Comparison of ENCODE assay signal across 9 mouse cellular contexts in the genomic region with DNA sequence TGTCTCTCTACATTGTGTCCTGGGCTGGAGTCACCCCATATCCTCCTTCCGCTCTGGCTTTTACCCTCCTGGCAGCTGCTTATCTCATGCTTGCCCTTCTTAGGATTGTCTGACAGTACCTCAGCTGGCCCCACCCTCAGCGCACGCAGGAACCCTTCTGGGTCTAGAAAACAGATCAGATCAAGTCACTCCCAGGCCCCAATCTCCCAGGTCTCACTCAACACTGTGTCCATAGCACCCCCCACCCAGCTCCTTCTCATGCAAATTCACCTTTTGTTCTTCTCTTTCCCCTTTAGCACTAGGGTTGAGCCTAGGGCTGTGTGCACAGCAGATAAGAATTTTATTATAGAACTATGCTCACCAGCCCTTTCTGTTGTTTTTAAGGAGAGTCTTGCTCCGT. TPM values are rescaled to one million over a fixed set of nuclear protein-coding genes. Genes with fewer than 3 reads are reported as not detected.
DNase-seq lines count a peak whose midpoint lies in the region; ATAC-seq lines count a peak whose summit lies in the region.
"Had no signal": no experiment of that assay in that cellular context is flagged by ENCODE, and none has a peak within 500 bp of the region (broad histone marks: within the 10 kb centered on the region; RNA-seq: fewer than 3 reads in every experiment).

No protein-coding gene starts in this region.

- H3K4me3 ChIP-seq in heart, embryonic 12.5 days, result no peak overlapping the region
- H3K4me3 ChIP-seq in midbrain, embryonic 16.5 days (ENCODE audit: low read depth, low read length), result no peak overlapping the region

- ATAC-seq in heart, embryonic 12.5 days (ENCODE audit: insufficient number of reproducible peaks, low FRiP score), result 0 out of 2 replicates have a peak, but pooled peaks have one; percentile 2
- no peak for ATAC-seq in midbrain, embryonic 16.5 days
- ATAC-seq: CD4-positive, CD25-positive, alpha-beta regulatory T cell, adult 4 months had no signal

- peaks cover 13% of the 10 kb centered on the region for H3K27me3 ChIP-seq in heart, embryonic 12.5 days (replicated peaks)
- H3K27me3 ChIP-seq in midbrain, embryonic 16.5 days (ENCODE audit: control insufficient read depth, insufficient read depth, low read depth, low read length), result no peaks in the 10 kb centered on the region; the same call in 1 of the 2 replicates

- H3K27ac ChIP-seq in heart, embryonic 12.5 days (ENCODE audit: poor library complexity, severe bottlenecking), result no peak overlapping the region
- H3K27ac ChIP-seq in midbrain, embryonic 16.5 days (ENCODE audit: low read length), result no peak overlapping the region

- H3K36me3 ChIP-seq in heart, embryonic 12.5 days, result no peaks in the 10 kb centered on the region
- no peaks in the 10 kb centered on the region for H3K36me3 ChIP-seq in midbrain, embryonic 16.5 days (ENCODE audit: control insufficient read depth, insufficient read depth, low read length)

- H3K9ac ChIP-seq in heart, embryonic 12.5 days, result no peak overlapping the region
- peak overlapping the region; percentile 35; the same call in 1 of the 2 replicates for H3K9ac ChIP-seq in midbrain, embryonic 16.5 days (ENCODE audit: low read depth, low read length)

- no peak for DNase-seq in heart, postnatal 4 days
- peak; percentile 80 for DNase-seq in c-Kit-positive CD71-positive TER-119-positive erythroid progenitor cells, embryonic 14.5 days (ENCODE audit: low spot score)
- peak; percentile 43 for DNase-seq in large intestine, adult 2 months (ENCODE audit: low read depth, low spot score)
- no peak for DNase-seq in kidney, postnatal 25 days
- DNase-seq in right cerebral cortex, postnatal 14 days, result no peak
- no peak for DNase-seq in kidney, postnatal 14 days

- peak overlapping the region; percentile 35; the same call in 1 of the 2 replicates for H3K4me2 ChIP-seq in heart, embryonic 12.5 days
- H3K4me2 ChIP-seq in midbrain, embryonic 16.5 days (ENCODE audit: low read length), result peak overlapping the region; percentile 95

- 17% methylated on average over 4 of the region's 4 CpGs for WGBS in heart, embryonic 12.5 days
- WGBS in large intestine, adult 2 months, result 27% methylated on average over 4 of the region's 4 CpGs
- 30% methylated on average over 4 of the region's 4 CpGs for WGBS in midbrain, embryonic 16.5 days

- H3K4me1 ChIP-seq in heart, embryonic 12.5 days (replicated peaks), result peaks cover 65% of the 10 kb centered on the region
- H3K4me1 ChIP-seq in midbrain, embryonic 16.5 days (ENCODE audit: control insufficient read depth, insufficient read depth, low read length), result peaks cover 44% of the 10 kb centered on the region

- H3K9me3 ChIP-seq in heart, embryonic 12.5 days (replicated peaks), result no peaks in the 10 kb centered on the region
- no peaks in the 10 kb centered on the region for H3K9me3 ChIP-seq in midbrain, embryonic 16.5 days (replicated peaks; ENCODE audit: control insufficient read depth, low read length, poor library complexity, severe bottlenecking)

RNA-seq across cellular contexts. Expression of gene Tbc1d24, which starts 2.3 kb away (rescaled TPM):
- 5.1 and 5.3 TPM in 2 replicates for polyA plus RNA-seq in heart, embryonic 12.5 days (2016; fragmentation: Nextera tagmentation; extraction: Ambion mirVana)
- total RNA-seq in heart, postnatal 4 days (2021), result 10 to 100 TPM in 1 of 2 experiments, 1 to 10 TPM in 1; 9.6 to 10.9 TPM
- polyA plus RNA-seq in large intestine, adult 2 months (2012; rRNA removed), result 9.2 and 35.2 TPM in 2 replicates
- polyA plus RNA-seq in midbrain, embryonic 16.5 days (2015; fragmentation: Nextera tagmentation; extraction: Ambion mirVana), result 30.6 and 30.8 TPM in 2 replicates

RNA-seq across cellular contexts. Expression of gene Ntn3, which starts 6.3 kb away (rescaled TPM):
- polyA plus RNA-seq in heart, embryonic 12.5 days (2016; fragmentation: Nextera tagmentation; extraction: Ambion mirVana), result 2.0 and 2.6 TPM in 2 replicates
- total RNA-seq in heart, postnatal 4 days (2021), result 1 to 10 TPM; 2.3 to 2.4 TPM
- 0.78 and 1.1 TPM in 2 replicates for polyA plus RNA-seq in large intestine, adult 2 months (2012; rRNA removed)
- 3.9 and 4.4 TPM in 2 replicates for polyA plus RNA-seq in midbrain, embryonic 16.5 days (2015; fragmentation: Nextera tagmentation; extraction: Ambion mirVana)

RNA-seq across cellular contexts. Expression of gene Tedc2, which starts 17.6 kb away (rescaled TPM):
- 6.0 and 7.5 TPM in 2 replicates for polyA plus RNA-seq in heart, embryonic 12.5 days (2016; fragmentation: Nextera tagmentation; extraction: Ambion mirVana)
- total RNA-seq in heart, postnatal 4 days (2021), result 1 to 10 TPM; 4.2 to 5.1 TPM
- polyA plus RNA-seq in large intestine, adult 2 months (2012; rRNA removed), result 8.4 and 9.7 TPM in 2 replicates
- 9.2 and 9.5 TPM in 2 replicates for polyA plus RNA-seq in midbrain, embryonic 16.5 days (2015; fragmentation: Nextera tagmentation; extraction: Ambion mirVana)

RNA-seq across cellular contexts. Expression of gene Atp6v0c, which starts 33.6 kb away (rescaled TPM):
- 534 and 535 TPM in 2 replicates for polyA plus RNA-seq in heart, embryonic 12.5 days (2016; fragmentation: Nextera tagmentation; extraction: Ambion mirVana)
- 100 to 1,000 TPM; 291 to 298 TPM for total RNA-seq in heart, postnatal 4 days (2021)
- polyA plus RNA-seq in large intestine, adult 2 months (2012; rRNA removed), result 799 and 841 TPM in 2 replicates
- 1,371 and 1,629 TPM in 2 replicates for polyA plus RNA-seq in midbrain, embryonic 16.5 days (2015; fragmentation: Nextera tagmentation; extraction: Ambion mirVana)

RNA-seq across cellular contexts. Expression of gene Amdhd2, which starts 39.5 kb away (rescaled TPM):
- 28.1 and 28.8 TPM in 2 replicates for polyA plus RNA-seq in heart, embryonic 12.5 days (2016; fragmentation: Nextera tagmentation; extraction: Ambion mirVana)
- 10 to 100 TPM; 19.5 to 19.6 TPM for total RNA-seq in heart, postnatal 4 days (2021)
- polyA plus RNA-seq in large intestine, adult 2 months (2012; rRNA removed), result 87.2 and 105 TPM in 2 replicates
- polyA plus RNA-seq in midbrain, embryonic 16.5 days (2015; fragmentation: Nextera tagmentation; extraction: Ambion mirVana), result 31.1 and 31.6 TPM in 2 replicates

Comparison
In these comparisons a context has a peak if more than half of its experiments do, and no peak if none do; other contexts are left out.
1. DNase-seq: peak in c-Kit-positive CD71-positive TER-119-positive erythroid progenitor cells, embryonic 14.5 days (single experiment) and large intestine, adult 2 months (single experiment); none in heart, postnatal 4 days (single experiment), kidney, postnatal 25 days (0 of 2), right cerebral cortex, postnatal 14 days (single experiment) and kidney, postnatal 14 days (single experiment).